Mouse (Mus musculus) kidney, adult 8-10 months (tissue): Measurements from ENCODE around the gene Capn8.
A peak's percentile ranks its signal among the peaks of the same experiment; 100 is the strongest.

Source experiments
- DNase-seq, 2 experiments: peaks; one replicate each; pipeline ENCODE4 v3.0.0; 2022

The Capn8 gene

DNA sequence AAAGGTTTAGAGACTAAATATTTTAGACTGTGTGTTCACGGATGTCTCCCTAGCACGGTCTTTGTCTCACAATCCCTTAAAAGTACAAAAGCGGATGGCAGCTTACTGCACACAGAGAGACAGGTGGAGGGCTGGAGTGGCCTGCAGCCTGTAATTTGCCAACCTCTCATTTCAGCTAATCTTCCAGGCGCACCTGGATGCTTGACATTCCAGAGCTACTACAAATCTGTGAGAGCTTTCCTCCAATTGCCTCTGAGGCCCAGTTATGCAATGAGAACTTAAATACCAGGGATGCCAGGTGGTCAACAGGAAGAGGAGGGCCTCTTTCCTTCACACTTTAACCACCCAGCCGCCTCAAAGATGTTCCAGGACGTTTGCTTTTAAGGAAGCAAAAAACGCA lies 114.8 kb downstream of the Capn8 start:
- peak; percentile 23 to 62 for DNase-seq
